Mouse (Mus musculus) lung, adult 2 months (tissue): ENCODE measurements around the gene Gpr137.

Experiments used
- CTCF ChIP-seq: fragments of 200-500 bp; IDR thresholded peaks from 2 replicates; pipeline ENCODE4 v1.5.1; 2011; ENCODE audit warnings: mild to moderate bottlenecking, low read length, control low read depth; ENCODE audit not compliant: insufficient read depth
- POLR2A ChIP-seq: fragments of 200-500 bp; IDR thresholded peaks from 2 replicates; pipeline ENCODE4 v1.6.1; 2011; ENCODE audit warnings: low read depth, mild to moderate bottlenecking, control low read depth, low read length, borderline replicate concordance; ENCODE audit errors: extremely low read depth

- no peak for TF ChIP-seq POLR2A
- TF ChIP-seq CTCF: no peak
Measured at GRCm38 (mm10) chr19:6916496-6916895, 25.8 kb downstream of the Gpr137 start.
